Mouse (Mus musculus): ENCODE measurements around the gene Rps28. TPM values are rescaled to one million over a fixed set of nuclear protein-coding genes. Genes with fewer than 3 reads are reported as not detected.

The Rps28 gene
- total and polyA plus RNA-seq, 3 experiments: 765 to 4,575 (median 782) TPM

DNA sequence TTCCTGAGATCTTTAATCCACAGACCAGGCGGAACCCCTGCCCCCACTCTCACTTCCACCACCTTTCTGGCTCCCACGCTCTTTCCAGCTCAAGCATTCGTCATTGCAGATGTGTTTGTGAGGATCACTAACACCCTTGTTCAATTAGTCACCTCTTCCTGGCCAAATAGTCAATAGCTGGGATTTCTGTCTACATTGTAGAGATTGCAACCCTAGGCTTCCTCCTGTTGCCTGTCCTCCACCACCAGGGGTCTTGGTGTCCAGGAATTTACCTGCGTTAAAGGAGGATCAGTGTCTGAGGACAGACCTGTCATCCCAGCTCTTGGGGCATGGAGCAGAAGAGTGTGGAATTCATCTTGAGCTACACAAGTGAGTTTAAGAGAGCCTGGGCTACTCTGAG, 42.3 kb downstream of the Rps28 start:
- no peaks in the 10 kb centered on the region for H3K9me3 ChIP-seq (replicated peaks; ENCODE audit: low read length)
- peak overlapping the region; percentile 92 for H3K4me2 ChIP-seq (ENCODE audit: insufficient read depth, low read depth, poor library complexity, severe bottlenecking)
- H3K79me2 ChIP-seq (replicated peaks; ENCODE audit: control insufficient read depth, extremely low read depth, insufficient read depth, poor library complexity, severe bottlenecking): no peaks in the 10 kb centered on the region
- H3K4me1 ChIP-seq (ENCODE audit: control insufficient read depth in 1 of 2, insufficient read depth in 2 of 2): peaks cover 13 to 30% of the 10 kb centered on the region in 2 experiments
- peaks cover 18% of the 10 kb centered on the region for H3K27me3 ChIP-seq (replicated peaks)
- H3K9ac ChIP-seq (ENCODE audit: insufficient read depth, low read depth): peak overlapping the region; percentile 50
- no peak overlapping the region for H3K27ac ChIP-seq (ENCODE audit: insufficient read depth, low read depth)
- TF ChIP-seq CTCF (conservative IDR thresholded peaks at IDR 0.05 in 1 of 2, IDR thresholded peaks at IDR 0.05 in 1 of 2; ENCODE audit: low read depth in 2 of 2, low read length in 2 of 2) (peak in 1 of 2 experiments; percentile 34; a peak in 2 of 4 replicates), GABPA (IDR thresholded peaks at IDR 0.05; ENCODE audit: insufficient replicate concordance, low read depth, low read length) (no peak)
- in situ Hi-C loops (cut with MboI; ENCODE audit: low pct_ligation_motif_present, low pct_unique_long_range_greater_than_20kb, low sequenced_read_pairs): no loop called here
- dilution Hi-C loops (cut with MboI; ENCODE audit: extremely low pct_ligation_motif_present, extremely low pct_unique_long_range_greater_than_20kb, low sequenced_read_pairs): no loop called here
- peaks cover 9 to 23% of the 10 kb centered on the region in 2 experiments for H3K36me3 ChIP-seq (replicated peaks in 1 of 2; ENCODE audit: control insufficient read depth in 1 of 2, insufficient read depth in 1 of 2, low read length in 1 of 2)
- no peak for DNase-seq (ENCODE audit: extremely low read depth)
- H3K4me3 ChIP-seq (replicated peaks in 1 of 3; ENCODE audit: low read depth in 2 of 3, low read length in 2 of 3, poor library complexity in 1 of 3): peak overlapping the region; percentile 57 to 58 (median 58)

DNA sequence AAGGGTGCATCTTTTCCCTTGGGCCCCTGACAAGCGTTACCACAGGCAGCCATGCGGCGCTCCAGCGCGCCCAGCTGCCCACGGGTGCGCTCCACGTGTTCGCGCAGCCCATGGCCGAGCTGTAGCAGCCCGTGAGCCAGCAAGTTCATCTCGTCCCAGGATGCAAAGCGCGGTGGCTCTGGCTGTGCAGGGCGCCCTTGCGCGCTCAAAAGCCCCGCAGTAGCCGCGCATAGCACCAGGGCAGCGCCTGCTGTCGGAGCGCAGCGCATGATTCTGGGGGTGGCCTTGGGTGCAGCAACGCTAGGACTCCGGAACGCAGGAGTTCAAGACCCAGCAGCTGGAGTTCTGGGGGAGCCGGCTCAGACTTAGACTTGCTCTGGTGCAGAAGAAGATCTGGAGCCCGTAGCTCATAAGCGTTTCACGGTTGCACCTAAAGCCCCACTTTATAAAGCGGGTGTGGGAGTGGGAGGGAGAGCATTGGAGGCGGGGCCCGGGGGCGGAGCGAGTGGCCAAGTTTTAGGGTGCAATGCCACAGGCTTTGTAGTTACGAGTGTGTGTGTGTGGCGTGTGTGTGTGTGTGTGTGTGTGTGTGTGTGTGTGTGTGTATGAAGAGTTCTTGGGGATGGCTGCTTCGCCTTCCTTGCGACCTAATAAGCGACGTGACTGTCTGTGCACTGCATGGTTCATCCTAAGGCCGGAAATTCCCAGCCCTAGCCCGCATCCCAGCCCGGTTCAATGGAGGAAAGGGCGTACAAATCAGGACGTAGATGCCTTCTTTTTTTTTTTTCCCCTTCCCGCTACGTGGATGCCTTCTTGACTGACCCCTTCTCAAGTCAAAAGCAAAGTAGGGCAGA, 43.0 kb downstream of the Rps28 start, which contains the start of gene Angptl4:
TSS of gene Angptl4 (minus strand) at position 707 of the 854 bp plus-strand sequence.
- H3K36me3 ChIP-seq (replicated peaks in 1 of 2; ENCODE audit: control insufficient read depth in 1 of 2, insufficient read depth in 1 of 2, low read length in 1 of 2): peaks cover 13 to 30% of the 10 kb centered on the region in 2 experiments
- in situ Hi-C loops (cut with MboI; ENCODE audit: low pct_ligation_motif_present, low pct_unique_long_range_greater_than_20kb, low sequenced_read_pairs): no loop called here
- dilution Hi-C loops (cut with MboI; ENCODE audit: extremely low pct_ligation_motif_present, extremely low pct_unique_long_range_greater_than_20kb, low sequenced_read_pairs): no loop called here
- H3K4me2 ChIP-seq (ENCODE audit: insufficient read depth, low read depth, poor library complexity, severe bottlenecking): peak within 1 kb of the TSS; percentile 92
- H3K4me3 ChIP-seq (replicated peaks in 1 of 3; ENCODE audit: low read depth in 2 of 3, low read length in 2 of 3, poor library complexity in 1 of 3): peak within 1 kb of the TSS; percentile 57 to 58 (median 58)
- peak; percentile 78 for DNase-seq (ENCODE audit: extremely low read depth)
- H3K9me3 ChIP-seq (replicated peaks; ENCODE audit: low read length): no peaks in the 10 kb centered on the region
- H3K27me3 ChIP-seq (replicated peaks): peaks cover 16% of the 10 kb centered on the region
- H3K79me2 ChIP-seq (replicated peaks; ENCODE audit: control insufficient read depth, extremely low read depth, insufficient read depth, poor library complexity, severe bottlenecking): no peaks in the 10 kb centered on the region
- H3K9ac ChIP-seq (ENCODE audit: insufficient read depth, low read depth): peak within 1 kb of the TSS; percentile 50
- H3K27ac ChIP-seq (ENCODE audit: insufficient read depth, low read depth): no peak within 1 kb of the TSS
- peaks cover 13 to 30% of the 10 kb centered on the region in 2 experiments for H3K4me1 ChIP-seq (ENCODE audit: control insufficient read depth in 1 of 2, insufficient read depth in 2 of 2)
- TF ChIP-seq EP300 (IDR thresholded peaks at IDR 0.05; ENCODE audit: low read length) (no peak), UBTF (IDR thresholded peaks at IDR 0.05; ENCODE audit: low read depth, low read length) (no peak), SMC3 (IDR thresholded peaks at IDR 0.05; ENCODE audit: low read depth, low read length) (no peak), MAZ (IDR thresholded peaks at IDR 0.05; ENCODE audit: low read depth, low read length) (no peak), MAFK (IDR thresholded peaks at IDR 0.05; ENCODE audit: insufficient replicate concordance, low read length) (no peak), NRF1 (IDR thresholded peaks at IDR 0.05; ENCODE audit: low read depth, low read length) (peak; percentile 67), MXI1 (IDR thresholded peaks at IDR 0.05; ENCODE audit: low read depth, low read length) (peak; percentile 99), USF1 (IDR thresholded peaks at IDR 0.05; ENCODE audit: low read depth, low read length) (no peak; the same call in 1 of the 2 replicates), RCOR1 (conservative IDR thresholded peaks at IDR 0.05; ENCODE audit: low read depth, low read length) (no peak), ELF1 (IDR thresholded peaks at IDR 0.05; ENCODE audit: low read depth, low read length) (no peak), ZMIZ1 (IDR thresholded peaks at IDR 0.05; ENCODE audit: low read depth, low read length) (no peak), POLR2AphosphoS2 (IDR thresholded peaks at IDR 0.05; ENCODE audit: low read depth, low read length) (no peak), KAT2A (IDR thresholded peaks at IDR 0.05; ENCODE audit: insufficient replicate concordance, low read length) (no peak), MYC (IDR thresholded peaks at IDR 0.05; ENCODE audit: low read depth, low read length) (peak; percentile 98), POLR2A (IDR thresholded peaks at IDR 0.05; ENCODE audit: low read depth, low read length) (peak; percentile 84), ZNF384 (IDR thresholded peaks at IDR 0.05; ENCODE audit: low read depth, low read length) (no peak), JUN (IDR thresholded peaks at IDR 0.05; ENCODE audit: insufficient read depth, low read depth, low read length) (no peak), SIN3A (IDR thresholded peaks at IDR 0.05; ENCODE audit: low read length) (peak; percentile 79), TCF12 (IDR thresholded peaks at IDR 0.05; ENCODE audit: low read depth, low read length) (0 out of 2 replicates have a peak, but pooled peaks have one; percentile 15), ZC3H11A (IDR thresholded peaks at IDR 0.05; ENCODE audit: low read depth, low read length) (no peak), TBP (conservative IDR thresholded peaks at IDR 0.05; ENCODE audit: low read depth, low read length) (0 out of 2 replicates have a peak, but pooled peaks have one; percentile 20), IRF4 (IDR thresholded peaks at IDR 0.05; ENCODE audit: low read depth, low read length) (no peak), PAX5 (IDR thresholded peaks at IDR 0.05; ENCODE audit: low read length) (no peak), E2F4 (IDR thresholded peaks at IDR 0.05; ENCODE audit: insufficient replicate concordance, low read depth, low read length) (no peak), MAX (IDR thresholded peaks at IDR 0.05; ENCODE audit: low read length) (peak; percentile 97), USF2 (conservative IDR thresholded peaks at IDR 0.05; ENCODE audit: low read depth, low read length) (no peak), CTCF (conservative IDR thresholded peaks at IDR 0.05 in 1 of 2, IDR thresholded peaks at IDR 0.05 in 1 of 2; ENCODE audit: low read depth in 2 of 2, low read length in 2 of 2) (no peak), CHD2 (IDR thresholded peaks at IDR 0.05; ENCODE audit: low read length) (no peak), JUND (conservative IDR thresholded peaks at IDR 0.05; ENCODE audit: low read depth, low read length) (no peak), MEF2A (IDR thresholded peaks at IDR 0.05; ENCODE audit: borderline replicate concordance, low read depth, low read length) (no peak)

All from CH12.LX (cell line).